Mouse (Mus musculus): Measurements from ENCODE around the gene Plcb2.

The Plcb2 gene

DNA sequence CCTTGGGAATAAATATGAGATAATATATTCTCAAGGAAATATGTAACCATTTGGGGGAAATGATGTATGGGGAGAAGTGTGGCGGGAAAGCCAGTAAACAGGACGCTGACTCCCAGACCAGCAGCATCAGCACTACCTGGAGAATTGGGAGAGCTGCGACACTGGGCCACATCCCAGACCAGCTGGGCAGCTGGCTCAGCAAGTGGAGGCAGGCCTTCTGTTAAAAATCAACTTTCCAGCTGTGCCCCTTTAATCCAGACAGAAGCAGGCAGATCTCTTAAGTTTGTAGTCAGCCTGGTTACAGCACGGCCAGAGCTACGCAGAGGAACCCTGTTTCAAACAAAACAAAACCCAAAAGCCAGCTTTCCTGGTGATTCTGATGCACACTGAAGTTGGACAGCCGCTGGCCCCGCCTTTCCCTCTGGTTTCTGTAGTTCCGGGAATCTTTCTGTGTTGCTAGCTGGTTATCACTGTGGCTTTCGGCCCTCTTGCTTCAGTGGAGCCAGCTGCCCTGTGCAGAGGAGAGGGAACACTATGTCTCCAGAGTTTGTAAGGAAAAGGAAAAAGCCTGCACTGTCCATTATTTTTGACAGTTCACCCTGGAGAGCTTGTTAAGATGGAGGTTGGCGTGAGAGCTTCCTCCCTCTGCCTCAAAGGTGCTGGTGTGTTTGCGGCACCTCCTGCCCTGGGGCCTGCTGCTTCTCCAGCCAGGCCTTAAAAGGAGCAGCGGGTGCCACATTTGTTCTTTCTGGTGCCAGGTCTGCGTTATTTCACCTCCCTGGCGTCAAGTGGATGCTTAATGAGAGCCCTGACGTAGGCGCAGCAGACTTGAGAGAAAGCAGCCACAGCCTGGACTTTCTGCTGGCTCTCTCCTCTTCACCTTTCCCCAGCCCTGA is 23.9 kb upstream of the Plcb2 start:
- no peak for DNase-seq (ENCODE audit: low read depth, low spot score)

DNA sequence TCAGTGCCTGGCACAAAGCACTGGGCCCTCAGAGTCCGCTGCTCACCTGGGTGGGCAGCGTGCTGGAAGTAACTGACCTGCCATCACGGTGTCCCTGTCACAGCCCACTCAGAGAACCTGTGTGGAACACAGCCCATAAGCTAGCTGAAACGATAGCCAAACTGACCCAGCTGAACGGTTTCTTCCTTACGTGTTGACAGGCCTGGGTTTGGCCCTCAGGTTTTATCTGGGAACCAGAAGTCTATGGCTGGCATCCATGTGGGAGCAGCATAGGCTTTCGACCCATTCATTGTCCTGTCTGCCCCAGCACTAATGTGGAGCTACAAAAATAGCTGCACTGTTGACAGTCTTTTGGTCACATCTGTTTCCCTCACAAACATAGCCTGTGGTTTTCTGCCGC is 22.2 kb upstream of the Plcb2 start:
- DNase-seq (ENCODE audit: low read depth, low spot score): no peak

DNA sequence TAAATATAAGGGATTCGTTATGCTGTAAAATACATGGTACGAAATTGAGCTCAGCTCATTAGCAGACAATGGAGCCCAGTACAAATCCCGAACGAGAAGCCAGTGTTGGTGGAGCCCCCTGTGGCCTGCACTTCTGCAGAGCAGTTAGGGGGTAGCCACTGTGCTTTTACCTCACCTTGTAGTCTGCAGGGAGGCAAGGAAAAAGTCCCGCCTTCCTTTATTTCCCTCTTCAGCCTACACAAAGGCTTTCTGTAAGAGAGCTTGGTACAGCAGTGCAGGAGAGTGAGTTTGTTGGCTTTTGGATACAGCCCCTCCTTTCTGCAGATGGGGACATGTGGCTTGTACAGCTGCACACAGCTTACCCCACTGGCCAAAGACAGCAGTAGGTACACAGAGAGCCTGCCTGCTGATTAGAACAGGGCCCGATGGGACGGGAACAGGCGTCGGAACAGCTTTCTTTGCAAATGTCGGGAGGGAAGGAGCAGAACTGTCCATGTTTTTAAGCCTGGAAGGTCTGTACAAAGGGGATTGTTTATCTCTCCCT is 21.2 kb upstream of the Plcb2 start:
- no peak for DNase-seq (ENCODE audit: low read depth, low spot score)

DNA sequence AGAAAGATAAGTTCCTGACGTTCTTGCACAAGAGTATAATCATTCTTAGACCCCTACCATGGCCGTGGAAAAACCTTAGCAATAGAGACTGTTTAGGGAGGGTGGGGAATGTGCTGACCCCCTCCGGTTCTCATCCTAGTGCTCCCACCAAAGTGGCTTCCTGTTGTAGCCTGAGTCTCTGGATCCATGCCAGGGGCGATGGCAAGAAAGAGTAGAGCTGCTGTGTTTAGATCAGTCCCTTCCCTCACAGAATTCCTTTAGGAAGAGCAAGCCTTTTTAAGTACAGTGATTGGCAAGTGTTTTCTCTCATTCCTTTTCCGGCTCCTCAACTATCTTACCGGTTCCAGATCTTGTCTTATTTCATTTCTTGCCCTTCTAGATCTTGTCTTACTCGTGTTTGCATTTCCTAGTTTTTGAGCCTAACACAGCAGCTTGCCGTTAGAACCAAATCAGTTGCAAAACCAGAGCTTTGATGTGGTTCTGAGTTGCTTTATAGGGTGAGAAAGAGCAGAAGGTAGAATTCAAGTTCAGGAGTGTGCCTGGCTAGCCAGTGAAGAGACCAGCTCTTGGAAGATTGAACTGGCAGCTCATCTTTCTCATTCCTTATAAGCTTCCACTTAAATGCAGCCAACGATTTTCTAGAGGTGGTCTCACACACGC is 19.2 kb upstream of the Plcb2 start:
- DNase-seq (ENCODE audit: low read depth, low spot score): no peak

DNA sequence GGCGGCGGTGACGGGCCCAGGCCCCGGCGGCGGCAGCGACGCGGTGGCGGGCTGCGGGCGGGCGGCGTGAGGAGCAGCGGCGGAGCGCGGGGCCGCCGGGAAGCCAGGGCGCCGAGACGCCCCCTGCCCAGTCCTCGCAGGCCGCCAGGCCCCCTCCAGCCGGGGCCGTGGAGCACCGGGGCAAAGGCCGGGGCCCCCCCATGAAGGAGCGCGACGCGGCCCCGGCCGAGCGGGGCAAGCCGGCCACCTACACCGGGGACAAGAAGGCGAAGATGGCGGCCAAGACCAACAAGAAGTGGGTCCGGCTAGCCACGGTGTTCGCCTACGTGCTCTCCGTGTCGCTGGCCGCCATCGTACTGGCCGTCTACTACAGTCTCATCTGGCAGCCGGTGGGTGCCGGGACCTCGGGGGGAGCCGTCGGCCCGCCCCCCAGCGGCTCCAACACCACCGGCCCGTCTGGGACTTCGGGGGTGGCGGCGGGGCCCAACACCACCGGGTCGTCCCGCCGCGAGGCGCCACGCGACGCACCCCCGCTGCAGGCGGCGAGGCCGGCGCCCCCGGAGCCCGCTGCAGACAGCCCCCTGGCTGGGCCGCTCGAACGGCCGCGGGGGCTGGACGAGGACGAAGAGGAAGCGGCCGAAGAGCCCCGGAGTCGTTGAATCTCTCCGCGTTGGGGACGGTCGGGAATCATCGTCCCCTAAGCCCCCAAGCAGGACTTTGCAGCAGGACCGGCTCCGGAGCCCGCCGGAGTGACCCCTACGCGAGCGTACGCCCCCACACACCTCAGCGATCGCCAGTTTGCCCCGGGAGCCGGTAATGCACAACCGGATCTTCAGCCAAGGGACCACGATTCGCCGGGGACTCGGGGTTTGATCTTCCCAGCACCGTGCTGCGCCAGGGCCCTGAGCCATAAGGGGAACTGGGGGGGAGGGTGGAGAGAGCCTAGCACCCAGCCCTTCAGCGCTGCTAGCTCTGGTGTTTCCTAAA is 18.0 kb upstream of the Plcb2 start:
- no peak for DNase-seq (ENCODE audit: low read depth, low spot score)

DNA sequence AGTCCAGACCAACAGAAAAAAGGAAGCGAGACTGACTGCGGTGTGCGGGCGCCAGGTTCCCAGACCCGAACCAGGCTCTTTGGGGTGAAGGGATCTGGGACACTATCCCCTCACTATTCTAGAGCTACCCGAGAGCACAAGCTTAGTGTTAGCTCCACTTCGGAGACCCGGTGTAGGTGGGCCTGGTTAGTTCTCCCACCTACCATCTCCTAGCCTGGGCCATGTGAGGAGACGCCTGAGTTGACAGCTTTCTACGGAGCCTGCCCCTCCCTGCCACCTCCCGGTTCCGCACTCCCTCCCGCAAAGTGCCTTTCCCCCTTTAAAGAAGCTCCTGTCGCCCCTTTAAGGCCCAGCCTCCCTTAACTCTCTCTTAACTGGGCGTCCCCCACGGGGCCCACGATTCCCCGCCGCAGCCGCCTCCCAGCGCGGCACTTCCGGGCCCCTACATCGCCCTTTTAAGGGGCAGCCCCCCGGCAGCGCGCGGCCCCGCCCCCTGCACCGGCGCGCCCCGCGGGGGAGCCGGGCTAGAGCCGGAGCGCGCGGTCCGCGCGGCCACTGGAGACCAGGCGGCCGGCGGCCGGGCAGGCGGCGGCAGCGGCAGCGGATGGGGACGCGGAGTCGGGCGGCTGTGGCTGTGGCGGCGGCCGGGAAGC is 17.1 kb upstream of the Plcb2 start, which contains the start of gene Inafm2:
Gene Inafm2 (plus strand): TSS at position 527 of the 653 bp plus-strand sequence.
- DNase-seq (ENCODE audit: low read depth, low spot score): peak; percentile 88

DNA sequence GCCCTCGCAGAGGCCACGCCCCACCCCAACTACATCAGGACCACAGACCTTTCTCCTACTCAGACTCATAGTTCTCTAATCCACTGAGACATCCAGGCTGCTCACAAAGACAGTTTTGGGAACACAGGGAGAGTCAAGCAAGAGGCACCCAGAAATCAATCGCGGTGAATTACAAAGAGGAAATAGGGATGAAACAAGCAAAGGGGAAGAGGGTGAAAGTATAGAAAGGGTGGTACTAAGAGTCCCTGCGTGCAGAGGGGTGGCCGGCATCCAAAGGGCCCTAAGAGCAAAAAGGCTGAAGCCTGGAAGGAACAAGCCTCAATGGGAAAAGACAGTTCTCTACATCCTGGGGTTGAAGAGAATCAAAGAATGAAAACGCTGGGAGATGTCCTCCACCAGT is 16.4 kb upstream of the Plcb2 start:
- no peak for DNase-seq (ENCODE audit: low read depth, low spot score)

DNA sequence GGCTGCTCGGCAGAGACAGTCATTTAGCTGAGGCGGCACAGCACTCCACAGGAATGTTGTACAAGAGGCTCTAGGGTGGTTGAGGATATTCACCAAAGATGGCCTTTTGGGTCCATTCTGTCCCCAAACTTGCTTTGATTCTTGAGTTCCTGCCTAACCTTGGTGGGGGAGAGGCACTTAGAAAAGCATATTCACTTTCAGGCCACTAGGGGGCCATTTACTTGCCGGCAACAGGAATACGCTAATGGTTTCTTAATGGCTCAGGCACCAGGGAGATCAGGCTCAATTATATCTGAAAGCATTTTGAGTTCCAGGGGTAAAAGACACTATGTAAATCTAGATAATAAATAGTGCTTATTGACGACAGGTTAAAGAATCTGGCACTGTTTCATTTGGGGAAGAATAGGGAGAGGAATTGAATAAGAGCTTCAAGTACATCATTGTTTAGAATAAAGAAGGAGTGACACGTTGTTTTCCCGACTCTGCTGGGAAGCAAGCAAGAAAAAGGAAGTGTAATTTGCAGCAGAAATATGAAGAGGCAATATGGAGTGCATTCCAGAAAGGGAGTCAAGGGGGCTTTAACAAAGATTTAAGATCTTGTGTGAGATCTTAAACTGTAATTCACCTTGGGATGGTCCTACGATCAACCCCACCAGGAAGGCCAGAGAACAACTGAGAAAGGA is 15.2 kb upstream of the Plcb2 start:
- peak; percentile 59 for DNase-seq (ENCODE audit: low read depth, low spot score)

DNA sequence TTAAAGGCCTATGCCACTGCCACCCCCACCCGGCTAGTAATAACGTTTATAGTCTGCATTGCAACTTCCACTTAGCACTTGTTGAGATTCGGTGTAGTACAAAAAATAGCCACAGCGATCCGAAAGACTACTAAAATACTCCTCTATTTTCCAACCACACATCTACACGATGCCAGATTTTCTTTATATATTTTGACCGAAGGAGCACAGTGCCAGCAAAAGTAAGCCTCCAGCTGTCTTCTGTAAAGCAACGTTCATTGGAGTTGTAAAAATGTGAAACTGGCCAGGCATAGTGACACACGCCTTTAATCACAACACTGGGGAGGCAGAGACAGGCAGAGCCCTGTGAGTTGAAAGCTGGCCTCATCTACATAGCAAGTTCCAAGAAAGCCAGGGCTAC is 12.9 kb upstream of the Plcb2 start:
- no peak for DNase-seq (ENCODE audit: low read depth, low spot score)

DNA sequence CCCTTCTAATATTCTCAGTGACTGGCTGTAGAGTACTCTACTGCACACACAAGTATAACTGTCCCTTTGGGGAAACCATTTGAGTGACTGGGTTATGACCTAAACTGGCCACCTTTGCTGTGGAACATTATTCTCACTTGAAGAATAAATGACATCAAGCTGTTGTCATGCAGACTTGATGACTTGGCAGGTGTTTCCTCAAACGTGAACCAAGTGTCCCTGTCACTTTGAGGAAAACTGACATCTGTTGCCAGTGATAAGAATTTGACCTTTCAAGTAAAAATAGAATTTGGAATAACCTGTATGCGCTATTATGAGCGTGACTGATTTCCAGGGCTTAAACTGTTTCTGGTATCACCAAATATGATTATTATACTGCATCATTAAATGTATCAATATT is 12.1 kb upstream of the Plcb2 start:
- DNase-seq (ENCODE audit: low read depth, low spot score): no peak

DNA sequence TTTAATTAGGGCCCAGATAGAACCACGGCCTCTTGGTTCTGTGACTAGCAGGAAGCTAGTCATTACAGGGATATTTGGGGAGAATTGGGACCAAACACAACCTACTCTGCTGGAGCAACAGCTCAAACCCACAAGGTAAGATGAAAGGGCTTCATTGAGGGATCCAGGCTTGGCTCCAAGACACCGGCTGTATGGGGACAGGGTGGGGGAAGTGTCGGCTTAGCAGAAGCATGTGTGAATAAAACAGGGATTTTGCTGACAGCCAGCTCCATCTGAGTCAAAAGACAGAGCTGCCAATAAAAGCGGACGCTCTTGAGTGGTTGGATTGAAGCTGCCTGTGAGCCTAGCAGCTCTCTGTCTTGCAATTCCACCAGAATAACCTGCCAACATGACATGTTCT is 5.1 kb upstream of the Plcb2 start:
- DNase-seq (ENCODE audit: low read depth, low spot score): no peak

DNA sequence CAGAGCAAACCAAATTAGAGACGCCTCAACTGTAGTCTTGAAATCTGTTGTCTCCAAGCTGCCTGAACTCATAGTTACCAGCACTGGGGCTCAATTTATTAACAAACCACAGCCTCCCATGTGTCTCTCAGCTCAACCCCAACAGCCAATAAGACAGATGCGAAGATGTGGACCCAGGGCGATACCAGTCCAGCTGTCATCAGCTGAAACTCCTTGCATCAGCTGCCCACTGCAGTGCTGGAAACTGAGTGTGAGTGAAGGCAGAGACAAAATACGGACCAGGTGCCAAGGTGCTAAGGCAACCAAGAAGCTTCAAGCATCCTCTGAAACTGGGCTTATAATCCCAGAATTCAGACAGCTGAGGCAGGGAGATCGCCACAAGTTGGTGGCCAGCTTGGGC is 3.7 kb upstream of the Plcb2 start:
- no peak for DNase-seq (ENCODE audit: low read depth, low spot score)

DNA sequence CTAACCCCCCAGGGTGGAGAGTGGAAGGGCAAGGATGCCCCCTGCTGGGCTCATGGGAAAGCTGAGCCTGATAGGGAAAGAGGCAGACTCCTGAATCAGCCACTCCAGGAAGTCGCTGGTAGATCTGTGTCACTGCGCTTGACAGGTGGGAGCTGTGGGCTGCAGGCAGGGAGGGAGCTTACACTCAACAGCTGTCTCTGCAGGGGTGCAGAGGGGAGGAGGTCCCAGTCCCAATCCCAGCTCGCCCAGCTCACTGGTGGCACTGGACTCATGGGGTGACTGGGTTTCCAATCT is 2.3 kb upstream of the Plcb2 start:
- DNase-seq (ENCODE audit: low read depth, low spot score): no peak

DNA sequence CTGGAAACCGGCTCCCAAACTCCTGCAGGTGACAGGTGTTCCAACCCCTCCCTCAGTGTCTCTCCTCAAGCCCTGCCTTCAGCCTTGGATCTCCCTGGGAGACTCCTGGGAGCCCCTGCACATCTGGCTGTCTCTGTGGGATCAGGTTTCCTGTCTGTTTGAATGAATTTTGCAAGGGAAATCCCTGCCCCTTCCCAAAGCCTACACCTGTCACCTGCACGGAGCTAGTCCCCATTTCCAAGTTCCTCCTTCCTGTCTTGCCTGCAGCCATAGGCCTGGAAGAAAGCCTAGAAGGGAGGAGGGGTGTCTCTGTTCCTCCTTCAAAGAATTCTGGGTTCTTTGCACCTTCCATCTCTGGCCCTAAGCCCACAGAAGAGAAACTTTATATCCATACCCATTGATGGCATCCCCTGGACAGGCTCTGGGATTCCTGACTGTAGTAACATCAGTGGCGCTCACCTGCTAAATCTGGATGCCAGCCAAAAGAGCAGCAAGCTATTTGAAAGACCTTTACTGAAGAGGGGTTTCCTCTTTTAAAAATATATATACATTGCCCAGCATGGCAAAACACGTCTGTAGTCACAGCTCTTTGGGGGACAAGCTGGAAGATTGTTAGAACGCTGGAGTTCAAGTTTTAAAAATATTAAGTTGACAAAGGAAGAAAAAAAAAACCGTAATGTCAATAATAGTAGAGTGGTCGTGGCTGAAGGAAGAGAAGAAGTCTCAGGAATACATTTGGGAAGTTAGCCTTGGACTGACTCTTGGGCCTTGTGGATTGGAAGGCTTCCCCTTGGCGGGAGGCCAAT is 1.8 kb upstream of the Plcb2 start:
- DNase-seq (ENCODE audit: low read depth, low spot score): no peak

DNA sequence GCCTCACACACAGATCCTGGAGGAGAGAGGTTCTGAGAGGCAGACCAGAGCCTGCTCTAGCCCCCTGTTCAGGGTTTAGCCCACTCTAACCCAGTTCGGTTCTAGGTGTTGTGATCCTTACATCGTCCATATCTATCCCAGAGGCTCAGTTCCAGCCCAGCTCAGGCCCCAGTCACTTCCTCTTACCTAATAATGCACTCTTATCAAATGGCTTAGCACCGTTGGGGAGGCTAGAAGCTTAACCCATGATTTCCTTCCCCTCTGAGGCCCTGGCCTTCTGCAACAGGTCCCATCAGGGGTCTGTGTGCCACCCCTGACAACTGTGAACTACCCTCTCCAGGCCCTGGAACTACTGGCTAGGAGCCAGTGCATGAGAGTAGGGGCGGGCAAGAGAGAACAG is 956 bp upstream of the Plcb2 start:
- no peak for DNase-seq (ENCODE audit: low read depth, low spot score)

DNA sequence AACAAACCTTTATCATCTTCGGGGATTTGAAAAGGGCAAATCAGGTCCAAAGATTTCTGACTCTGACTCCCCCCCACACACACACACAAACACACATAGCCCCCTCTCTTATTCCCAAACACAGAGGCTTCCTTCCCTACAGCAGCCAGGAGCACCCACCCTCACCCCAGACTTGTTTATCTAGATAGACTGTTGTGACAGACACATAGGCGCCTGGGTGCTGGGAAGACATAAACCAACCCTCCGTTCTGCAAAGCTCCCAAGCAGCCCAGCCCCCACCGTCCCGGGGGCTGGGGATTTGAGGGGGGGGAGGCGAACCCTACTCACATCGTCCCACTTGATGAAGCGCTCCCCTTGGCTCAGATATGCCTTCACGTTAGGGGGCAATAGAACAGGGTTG is 327 bp downstream of the Plcb2 start:
- DNase-seq (ENCODE audit: low read depth, low spot score): no peak

DNA sequence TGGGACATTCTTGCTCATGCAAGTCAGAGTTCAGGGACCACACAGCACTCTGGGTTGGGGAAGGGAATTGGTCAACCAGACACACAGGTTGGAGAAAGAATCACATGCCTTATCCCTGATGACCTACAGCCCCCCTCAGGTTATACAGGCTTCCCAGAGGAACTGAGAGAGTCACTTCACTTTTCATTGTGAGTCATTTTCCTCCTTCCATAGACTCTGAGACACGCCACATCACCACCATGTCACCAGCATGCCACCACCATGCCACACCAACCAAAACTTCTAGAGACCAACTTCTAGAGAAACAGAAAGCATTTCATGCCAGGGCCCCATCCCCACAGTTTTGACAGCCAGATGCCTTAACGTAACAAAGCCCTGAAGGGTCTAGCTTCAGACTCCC is 1.4 kb downstream of the Plcb2 start:
- DNase-seq (ENCODE audit: low read depth, low spot score): no peak

DNA sequence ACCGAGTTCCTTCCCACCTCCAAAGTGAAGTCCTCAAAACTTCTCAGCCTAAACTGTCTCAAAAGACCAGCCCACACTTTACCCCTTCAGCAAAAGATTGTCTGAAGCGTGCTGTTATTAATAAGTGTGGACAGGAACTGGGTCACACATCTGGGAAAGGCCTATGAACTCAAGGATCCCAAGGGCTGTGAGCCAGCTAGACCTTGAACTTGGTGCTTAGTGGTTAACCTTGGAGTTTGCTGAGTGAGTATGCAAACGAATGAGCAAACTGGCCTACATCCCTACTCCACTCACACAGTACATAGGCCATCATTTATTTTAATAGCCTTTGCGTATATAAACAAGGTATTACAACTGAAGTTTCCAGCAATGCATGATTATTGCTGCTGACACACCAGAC is 2.7 kb downstream of the Plcb2 start:
- DNase-seq (ENCODE audit: low read depth, low spot score): no peak

DNA sequence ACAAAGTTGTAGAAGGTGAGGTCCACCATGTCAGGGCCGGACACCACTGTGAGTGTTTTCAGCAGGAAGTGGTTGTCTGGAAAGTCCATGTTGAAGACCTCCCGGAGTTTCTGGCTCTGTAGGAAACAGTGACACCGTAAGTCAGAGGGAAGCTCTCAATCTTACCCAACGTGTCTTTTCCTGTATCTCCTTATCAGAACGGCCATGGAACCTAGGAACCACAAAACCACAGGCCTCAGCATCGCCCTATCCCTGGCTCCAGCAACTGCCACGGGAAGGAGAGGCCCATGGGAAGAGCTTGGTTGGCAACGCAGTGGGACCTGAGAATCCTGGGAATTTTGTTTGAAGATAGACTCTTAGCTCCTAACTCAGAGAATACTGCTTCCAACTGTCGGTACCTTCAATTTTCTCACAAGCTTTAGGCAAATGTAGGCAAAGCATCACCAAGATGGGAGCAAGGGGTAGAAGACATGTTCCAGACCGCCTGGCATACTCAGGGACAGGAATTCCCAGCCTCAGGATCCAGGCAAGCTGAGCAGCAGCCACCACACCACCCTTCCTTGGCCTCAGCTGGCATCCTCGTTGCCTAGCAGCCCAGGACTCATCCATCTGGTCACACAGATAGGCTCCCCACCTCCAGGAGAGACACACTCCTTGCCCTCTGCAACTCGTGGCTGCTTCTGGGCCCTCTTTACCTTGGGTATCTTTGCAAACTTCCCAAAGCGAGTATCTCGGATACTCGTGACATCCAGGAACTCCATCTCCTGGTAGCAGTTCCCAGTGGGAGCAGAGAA is 4.3 kb downstream of the Plcb2 start:
- DNase-seq (ENCODE audit: low read depth, low spot score): no peak

All from forelimb bud, embryonic 11.5 days (tissue).